Mouse (Mus musculus) heart, postnatal 0 days (tissue): ENCODE results near the gene Syt16.

Experiments
- CTCF ChIP-seq: IDR thresholded peaks from 2 replicates; pipeline ENCODE4 v1.5.1; 2016; ENCODE audit warnings: antibody characterized with exemption, control low read depth, low read depth
- EP300 ChIP-seq: IDR thresholded peaks from 2 replicates; pipeline ENCODE4 v1.6.1; 2016; ENCODE audit warnings: antibody characterized with exemption, low read depth

DNA sequence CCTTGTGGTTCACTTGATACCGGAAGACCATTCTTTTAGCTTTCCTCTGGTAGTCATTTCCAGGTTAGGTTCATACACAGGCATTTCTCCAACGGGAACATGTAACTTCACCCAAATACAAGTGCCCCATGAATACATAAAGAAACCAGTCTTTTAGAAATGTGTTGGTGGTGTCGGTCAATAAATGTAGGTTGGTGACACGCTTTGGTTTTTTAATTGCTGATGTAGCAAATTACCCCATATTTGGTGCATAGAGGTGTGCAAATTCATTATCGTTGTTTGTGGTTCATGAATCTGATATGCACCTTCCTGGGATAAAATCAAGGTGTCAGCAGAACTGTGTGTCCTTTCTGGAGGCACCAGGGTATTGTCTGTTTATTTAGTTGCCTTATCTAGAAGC lies 86.9 kb downstream of the Syt16 start:
- no peak for TF ChIP-seq EP300
- no peak for TF ChIP-seq CTCF
